Mouse (Mus musculus) forebrain, embryonic 10.5 days (tissue): ENCODE data around the gene Wdr26. TPM values are rescaled to one million over a fixed set of nuclear protein-coding genes. Genes with fewer than 3 reads are reported as not detected.
A peak's percentile ranks its signal among the peaks of the same experiment; 100 is the strongest.

Experiments used
- DNase-seq: peaks from one replicate; pipeline ENCODE4 v3.0.0-alpha.2; 2017; ENCODE audit warnings: low spot score; ENCODE audit errors: extremely low spot score
- H3K27ac ChIP-seq: fragments of 300-500 bp; sonication (generic); 2 replicates; pipeline ENCODE4 v1.5.1; 2016; ENCODE audit warnings: mild to moderate bottlenecking
- H3K27me3 ChIP-seq: fragments of 300-500 bp; sonication (generic); 2 replicates; pipeline ENCODE4 v1.6.1; 2016; ENCODE audit warnings: mild to moderate bottlenecking; ENCODE audit not compliant: poor library complexity, severe bottlenecking
- H3K36me3 ChIP-seq: fragments of 300-500 bp; sonication (generic); replicated peaks from 2 replicates; pipeline ENCODE4 v1.6.1; 2016; ENCODE audit warnings: mild to moderate bottlenecking, moderate library complexity
- H3K4me1 ChIP-seq: fragments of 300-500 bp; sonication (generic); 2 replicates; pipeline ENCODE4 v1.6.1; 2016
- H3K4me3 ChIP-seq: fragments of 300-500 bp; sonication (generic); 2 replicates; pipeline ENCODE4 v1.5.1; 2016; ENCODE audit warnings: mild to moderate bottlenecking, moderate library complexity
- H3K9me3 ChIP-seq: fragments of 300-500 bp; sonication (generic); 2 replicates; pipeline ENCODE4 v1.6.1; 2016; ENCODE audit warnings: mild to moderate bottlenecking, moderate library complexity
- WGBS: fragments of 180-500 bp; shearing (Covaris S2); methylation state at CpG from one replicate; pipeline ENCODE4 v1.1.7; 2016; 5-methylcytosine and 5-hydroxymethylcytosine counted together
- polyA plus RNA-seq: library from polyadenylated mRNA; unstranded; fragments of >200 nt; fragmentation: Nextera tagmentation; extraction: Ambion mirVana; gene quantifications from 2 replicates; pipeline ENCODE4 v1.2.1, GENCODE M21; 2016

Gene Wdr26
- polyA plus RNA-seq, 1 experiment from 2014 or later: 26.3 TPM

- Histone ChIP-seq H3K9me3 (no peaks in the 10 kb centered on the region), H3K4me3 (no peak overlapping the region), H3K27ac (no peak overlapping the region), H3K4me1 (peaks cover 24% of the 10 kb centered on the region), H3K36me3 (no peaks in the 10 kb centered on the region), H3K27me3 (peaks cover 11% of the 10 kb centered on the region)
- 83% methylated on average over 5 of the region's 5 CpGs for WGBS
- no peak for DNase-seq
Observed at GRCm38 (mm10) chr1:181251624-181252023, 39.8 kb upstream of the Wdr26 start.

GRCm38 (mm10) chr1:181250961-181251360, 39.2 kb upstream of the Wdr26 start:
- Histone ChIP-seq H3K4me3 (no peak overlapping the region), H3K27ac (no peak overlapping the region), H3K4me1 (peaks cover 17% of the 10 kb centered on the region), H3K36me3 (no peaks in the 10 kb centered on the region), H3K9me3 (no peaks in the 10 kb centered on the region), H3K27me3 (peaks cover 11% of the 10 kb centered on the region)
- no peak for DNase-seq
- WGBS: 94% methylated on average over 8 of the region's 8 CpGs

GRCm38 (mm10) chr1:181249537-181249936, 37.7 kb upstream of the Wdr26 start:
- Histone ChIP-seq H3K36me3 (no peaks in the 10 kb centered on the region), H3K9me3 (no peaks in the 10 kb centered on the region), H3K27me3 (no peaks in the 10 kb centered on the region), H3K4me3 (no peak overlapping the region), H3K27ac (no peak overlapping the region), H3K4me1 (peaks cover 9% of the 10 kb centered on the region)
- WGBS: 93% methylated on average over 6 of the region's 6 CpGs
- DNase-seq: no peak

- WGBS: 90% methylated on average over 3 of the region's 3 CpGs
- no peaks in the 10 kb centered on the region for H3K9me3 ChIP-seq
- no peaks in the 10 kb centered on the region for H3K27me3 ChIP-seq
- H3K4me1 ChIP-seq: peaks cover 7% of the 10 kb centered on the region; the same call in 1 of the 2 replicates
- no peak overlapping the region for H3K4me3 ChIP-seq
- peak overlapping the region; percentile 16; the same call in 1 of the 2 replicates for H3K27ac ChIP-seq
- H3K36me3 ChIP-seq: no peaks in the 10 kb centered on the region
- DNase-seq: no peak
Observed at GRCm38 (mm10) chr1:181247175-181247574, 35.4 kb upstream of the Wdr26 start.

GRCm38 (mm10) chr1:181246487-181247138, 34.8 kb upstream of the Wdr26 start:
- Histone ChIP-seq H3K9me3 (no peaks in the 10 kb centered on the region), H3K36me3 (no peaks in the 10 kb centered on the region), H3K4me3 (no peak overlapping the region), H3K27me3 (no peaks in the 10 kb centered on the region), H3K27ac (peak overlapping the region; percentile 16; the same call in 1 of the 2 replicates), H3K4me1 (peaks cover 7% of the 10 kb centered on the region; the same call in 1 of the 2 replicates)
- WGBS: 60% methylated on average over 7 of the region's 7 CpGs
- DNase-seq: no peak

- Histone ChIP-seq H3K4me1 (peaks cover 7% of the 10 kb centered on the region; the same call in 1 of the 2 replicates), H3K27ac (peak overlapping the region; percentile 16; the same call in 1 of the 2 replicates), H3K4me3 (no peak overlapping the region), H3K9me3 (no peaks in the 10 kb centered on the region), H3K27me3 (no peaks in the 10 kb centered on the region), H3K36me3 (no peaks in the 10 kb centered on the region)
- DNase-seq: no peak
- WGBS: 85% methylated on average over 11 of the region's 11 CpGs
Observed at GRCm38 (mm10) chr1:181245554-181246486, 34.0 kb upstream of the Wdr26 start.

- Histone ChIP-seq H3K27ac (no peak overlapping the region), H3K27me3 (no peaks in the 10 kb centered on the region), H3K4me3 (no peak overlapping the region), H3K4me1 (peaks cover 7% of the 10 kb centered on the region; the same call in 1 of the 2 replicates), H3K9me3 (no peaks in the 10 kb centered on the region), H3K36me3 (no peaks in the 10 kb centered on the region)
- DNase-seq: no peak
- 96% methylated on average over 2 of the region's 2 CpGs for WGBS
Observed at GRCm38 (mm10) chr1:181245067-181245466, 33.3 kb upstream of the Wdr26 start.

- 97% methylated on average over 3 of the region's 3 CpGs for WGBS
- H3K27ac ChIP-seq: no peak overlapping the region
- no peaks in the 10 kb centered on the region; the same call in 1 of the 2 replicates for H3K4me1 ChIP-seq
- H3K36me3 ChIP-seq: no peaks in the 10 kb centered on the region
- H3K4me3 ChIP-seq: no peak overlapping the region
- H3K27me3 ChIP-seq: no peaks in the 10 kb centered on the region
- no peaks in the 10 kb centered on the region for H3K9me3 ChIP-seq
- DNase-seq: no peak
Observed at GRCm38 (mm10) chr1:181241185-181241584, 29.4 kb upstream of the Wdr26 start.

- Histone ChIP-seq H3K4me1 (peaks cover 9% of the 10 kb centered on the region), H3K4me3 (no peak overlapping the region), H3K27ac (no peak overlapping the region), H3K27me3 (no peaks in the 10 kb centered on the region), H3K9me3 (no peaks in the 10 kb centered on the region), H3K36me3 (no peaks in the 10 kb centered on the region)
- no peak for DNase-seq
- WGBS: 78% methylated on average over 5 of the region's 5 CpGs
Observed at GRCm38 (mm10) chr1:181237332-181237731, 25.5 kb upstream of the Wdr26 start.

GRCm38 (mm10) chr1:181234326-181235035, 22.7 kb upstream of the Wdr26 start:
- 65% methylated on average over 8 of the region's 8 CpGs for WGBS
- peaks cover 25% of the 10 kb centered on the region for H3K4me1 ChIP-seq
- no peak overlapping the region for H3K4me3 ChIP-seq
- no peaks in the 10 kb centered on the region for H3K9me3 ChIP-seq
- H3K27ac ChIP-seq: no peak overlapping the region
- no peak for DNase-seq
- no peaks in the 10 kb centered on the region for H3K36me3 ChIP-seq
- no peaks in the 10 kb centered on the region for H3K27me3 ChIP-seq

GRCm38 (mm10) chr1:181233734-181234133, 21.9 kb upstream of the Wdr26 start:
- 87% methylated on average over 6 of the region's 6 CpGs for WGBS
- no peaks in the 10 kb centered on the region for H3K9me3 ChIP-seq
- peaks cover 25% of the 10 kb centered on the region for H3K4me1 ChIP-seq
- no peak overlapping the region for H3K27ac ChIP-seq
- DNase-seq: no peak
- no peaks in the 10 kb centered on the region for H3K27me3 ChIP-seq
- H3K4me3 ChIP-seq: no peak overlapping the region
- no peaks in the 10 kb centered on the region for H3K36me3 ChIP-seq

GRCm38 (mm10) chr1:181232307-181233027, 20.7 kb upstream of the Wdr26 start:
- Histone ChIP-seq H3K36me3 (no peaks in the 10 kb centered on the region), H3K4me3 (no peak overlapping the region), H3K9me3 (no peaks in the 10 kb centered on the region), H3K27me3 (no peaks in the 10 kb centered on the region), H3K27ac (peak overlapping the region; percentile 75), H3K4me1 (peaks cover 30% of the 10 kb centered on the region)
- 25% methylated on average over 8 of the region's 8 CpGs for WGBS
- DNase-seq: peak; percentile 62
